Mouse (Mus musculus): ENCODE measurements around the gene Kcnk1. TPM values are rescaled to one million over a fixed set of nuclear protein-coding genes. Genes with fewer than 3 reads are reported as not detected.

Gene Kcnk1
- polyA plus RNA-seq, 1 experiment from 2014 or later = 14.3 TPM

GRCm38 (mm10) chr8:126073141-126073740 lies 78.3 kb downstream of the Kcnk1 start:
- Histone ChIP-seq H3K4me2 (ENCODE audit: low read length) (peak overlapping the region; percentile 20), H3K27me3 (ENCODE audit: control insufficient read depth, insufficient read depth, low read length) (no peaks in the 10 kb centered on the region), H3K9me3 (ENCODE audit: control insufficient read depth, low read length) (no peaks in the 10 kb centered on the region), H3K4me1 (ENCODE audit: control insufficient read depth, insufficient read depth, low read length) (peaks cover 13% of the 10 kb centered on the region; the same call in 1 of the 2 replicates), H3K4me3 (replicated peaks; ENCODE audit: low read depth, low read length) (no peak overlapping the region), H3K36me3 (ENCODE audit: control insufficient read depth, insufficient read depth, low read length) (no peaks in the 10 kb centered on the region), H3K9ac (replicated peaks; ENCODE audit: low read length) (no peak overlapping the region), H3K27ac (replicated peaks; ENCODE audit: low read depth, low read length) (0 out of 2 replicates have a peak overlapping the region, but pooled peaks have one; percentile 14)
- ATAC-seq (ENCODE audit: low FRiP score, low TSS enrichment) = peak; percentile 17; the same call in 1 of the 2 replicates
- no peak for DNase-seq
- WGBS = 16% methylated on average over 7 of the region's 7 CpGs

- Histone ChIP-seq H3K27me3 (ENCODE audit: control insufficient read depth, insufficient read depth, low read length) (no peaks in the 10 kb centered on the region), H3K9ac (replicated peaks; ENCODE audit: low read length) (no peak overlapping the region), H3K27ac (replicated peaks; ENCODE audit: low read depth, low read length) (no peak overlapping the region), H3K9me3 (ENCODE audit: control insufficient read depth, low read length) (no peaks in the 10 kb centered on the region), H3K4me2 (ENCODE audit: low read length) (no peak overlapping the region), H3K36me3 (ENCODE audit: control insufficient read depth, insufficient read depth, low read length) (no peaks in the 10 kb centered on the region), H3K4me1 (ENCODE audit: control insufficient read depth, insufficient read depth, low read length) (peaks cover 13% of the 10 kb centered on the region; the same call in 1 of the 2 replicates), H3K4me3 (replicated peaks; ENCODE audit: low read depth, low read length) (no peak overlapping the region)
- no peak for ATAC-seq (ENCODE audit: low FRiP score, low TSS enrichment)
- no peak for DNase-seq
- WGBS = 73% methylated on average over 1 of the region's 1 CpGs
Measured at GRCm38 (mm10) chr8:126074111-126074510, 79.1 kb downstream of the Kcnk1 start.

GRCm38 (mm10) chr8:126075400-126075799 lies 80.4 kb downstream of the Kcnk1 start:
- ATAC-seq (ENCODE audit: low FRiP score, low TSS enrichment) = no peak; the same call in 1 of the 2 replicates

More at GRCm38 (mm10) chr8:126075400-126075799, 80.4 kb downstream of the Kcnk1 start:
- DNase-seq = peak; percentile 86
- Histone ChIP-seq H3K27ac (replicated peaks; ENCODE audit: low read depth, low read length) (no peak overlapping the region), H3K4me1 (ENCODE audit: control insufficient read depth, insufficient read depth, low read length) (peaks cover 13% of the 10 kb centered on the region; the same call in 1 of the 2 replicates), H3K9me3 (ENCODE audit: control insufficient read depth, low read length) (no peaks in the 10 kb centered on the region), H3K9ac (replicated peaks; ENCODE audit: low read length) (no peak overlapping the region), H3K36me3 (ENCODE audit: control insufficient read depth, insufficient read depth, low read length) (no peaks in the 10 kb centered on the region), H3K4me3 (replicated peaks; ENCODE audit: low read depth, low read length) (no peak overlapping the region), H3K4me2 (ENCODE audit: low read length) (no peak overlapping the region), H3K27me3 (ENCODE audit: control insufficient read depth, insufficient read depth, low read length) (no peaks in the 10 kb centered on the region)
- 14% methylated on average over 10 of the region's 10 CpGs for WGBS

Other genes with a start within 250 kb of the Kcnk1 start
- 3.9 and 4.5 TPM in 2 replicates for gene Pcnx2, start 96.9 kb upstream of the Kcnk1 start, polyA plus RNA-seq (2014; fragmentation: Nextera tagmentation; extraction: Ambion mirVana)
- 0.63 and 0.90 TPM in 2 replicates for gene Map3k21, start 84.7 kb upstream of the Kcnk1 start, polyA plus RNA-seq (2014; fragmentation: Nextera tagmentation; extraction: Ambion mirVana)

Measured in midbrain, embryonic 14.5 days (tissue).